Mouse (Mus musculus) stomach, embryonic 14.5 days (tissue): Measurements from ENCODE around the gene Bcl7b. TPM values are rescaled to one million over a fixed set of nuclear protein-coding genes. Genes with fewer than 3 reads are reported as not detected.

Source experiments
- ATAC-seq: fragments of 200-750 bp; cut with Nextera tagmentation; 2 replicates; pipeline ENCODE4 v1.8.0; 2017; ENCODE audit warnings: low read depth, moderate TSS enrichment; ENCODE audit not compliant: insufficient number of reproducible peaks, insufficient read depth, low FRiP score
- H3K27ac ChIP-seq: fragments of 300-500 bp; sonication (generic); 2 replicates; pipeline ENCODE4 v1.5.1; 2014; ENCODE audit warnings: mild to moderate bottlenecking, low read length, moderate library complexity, mixed read lengths
- H3K27me3 ChIP-seq: fragments of 300-500 bp; sonication (generic); 2 replicates; pipeline ENCODE4 v1.6.1; 2014; ENCODE audit warnings: low read length, control low read depth, mixed read lengths; ENCODE audit not compliant: control insufficient read depth, insufficient read depth
- H3K36me3 ChIP-seq: fragments of 300-500 bp; sonication (generic); 2 replicates; pipeline ENCODE4 v1.6.1; 2014; ENCODE audit warnings: mild to moderate bottlenecking, control low read depth, low read length, moderate library complexity, mixed read lengths; ENCODE audit not compliant: control insufficient read depth, insufficient read depth
- H3K4me1 ChIP-seq: fragments of 300-500 bp; sonication (generic); 2 replicates; pipeline ENCODE4 v1.6.1; 2014; ENCODE audit warnings: low read length, control low read depth, mixed read lengths; ENCODE audit not compliant: control insufficient read depth, insufficient read depth
- H3K4me2 ChIP-seq: fragments of 300-500 bp; sonication (generic); replicated peaks from 2 replicates; pipeline ENCODE4 v1.6.1; 2014; ENCODE audit warnings: low read depth, low read length, control low read depth
- H3K4me3 ChIP-seq: fragments of 300-500 bp; sonication (generic); 2 replicates; pipeline ENCODE4 v1.5.1; 2014; ENCODE audit warnings: low read depth, low read length, control low read depth
- H3K9ac ChIP-seq: fragments of 300-500 bp; sonication (generic); replicated peaks from 2 replicates; pipeline ENCODE4 v1.6.1; 2014; ENCODE audit warnings: low read depth, mild to moderate bottlenecking, control low read depth, low read length, moderate library complexity, mixed read lengths
- H3K9me3 ChIP-seq: fragments of 300-500 bp; sonication (generic); 2 replicates; pipeline ENCODE4 v1.6.1; 2016; ENCODE audit warnings: low read depth, low read length, control low read depth; ENCODE audit not compliant: control insufficient read depth
- WGBS: fragments of 180-500 bp; shearing (Covaris S2); extraction: QIAGEN DNeasy Blood & Tissue Kit; methylation state at CpG from one replicate; pipeline ENCODE4 v1.1.7; 2014; 5-methylcytosine and 5-hydroxymethylcytosine counted together
- polyA plus RNA-seq: library from polyadenylated mRNA; unstranded; fragments of >200 nt; fragmentation: Nextera tagmentation; extraction: Ambion mirVana; gene quantifications from 2 replicates; pipeline ENCODE4 v1.2.1, GENCODE M21; 2014

Bcl7b gene
- polyA plus RNA-seq, 1 experiment from 2014 or later, result 48.9 TPM

DNA sequence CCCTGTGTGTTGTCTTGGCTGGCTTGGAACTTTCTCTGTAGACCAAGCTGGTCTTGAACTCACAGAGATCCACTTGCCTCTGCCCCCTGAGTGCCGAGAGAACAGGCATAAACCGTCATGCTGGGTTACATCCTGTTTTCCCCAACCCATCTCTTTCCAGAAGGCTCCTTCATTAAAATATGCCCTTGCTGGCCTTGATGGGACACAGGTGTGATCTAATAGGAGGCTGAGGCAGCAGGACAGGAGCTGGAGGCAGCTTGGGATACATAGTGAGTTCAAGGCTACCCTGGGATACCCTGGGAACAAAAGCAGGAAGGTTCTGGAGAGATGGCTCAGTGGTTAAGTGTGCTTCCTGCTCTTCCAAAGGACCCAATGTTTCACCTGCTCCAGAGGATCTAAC, 28.2 kb upstream of the Bcl7b start:
- WGBS, result 72% methylated on average over 2 of the region's 2 CpGs
- no peaks in the 10 kb centered on the region for H3K9me3 ChIP-seq
- no peak for ATAC-seq
- no peak overlapping the region for H3K4me2 ChIP-seq
- H3K27me3 ChIP-seq, result no peaks in the 10 kb centered on the region
- no peaks in the 10 kb centered on the region for H3K4me1 ChIP-seq
- H3K4me3 ChIP-seq, result no peak overlapping the region
- no peak overlapping the region for H3K9ac ChIP-seq
- H3K27ac ChIP-seq, result no peak overlapping the region
- H3K36me3 ChIP-seq, result no peaks in the 10 kb centered on the region

DNA sequence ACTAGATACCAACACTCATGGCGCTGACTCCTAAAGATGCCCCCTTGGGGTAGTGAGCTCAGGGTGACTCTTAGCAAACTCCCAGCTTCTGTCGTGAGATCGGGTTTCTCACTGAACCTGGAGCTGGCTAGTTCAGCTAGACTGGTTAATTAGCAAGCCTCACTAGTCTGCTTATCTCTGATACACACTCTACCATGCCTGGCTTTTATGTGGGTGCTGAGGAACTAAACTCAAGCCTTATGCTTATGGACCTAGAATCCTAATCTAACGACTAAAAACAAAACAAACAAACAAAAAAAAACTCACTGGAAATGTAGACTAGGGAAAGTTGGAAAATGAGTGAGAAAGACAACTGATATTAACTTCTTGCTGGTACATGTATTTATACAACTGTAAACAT, 23.6 kb upstream of the Bcl7b start:
- Histone ChIP-seq H3K36me3 (no peaks in the 10 kb centered on the region), H3K27ac (no peak overlapping the region), H3K27me3 (no peaks in the 10 kb centered on the region), H3K4me1 (no peaks in the 10 kb centered on the region), H3K9me3 (no peaks in the 10 kb centered on the region), H3K9ac (no peak overlapping the region), H3K4me2 (no peak overlapping the region), H3K4me3 (no peak overlapping the region)
- 46% methylated on average over 4 of the region's 4 CpGs for WGBS
- no peak for ATAC-seq

DNA sequence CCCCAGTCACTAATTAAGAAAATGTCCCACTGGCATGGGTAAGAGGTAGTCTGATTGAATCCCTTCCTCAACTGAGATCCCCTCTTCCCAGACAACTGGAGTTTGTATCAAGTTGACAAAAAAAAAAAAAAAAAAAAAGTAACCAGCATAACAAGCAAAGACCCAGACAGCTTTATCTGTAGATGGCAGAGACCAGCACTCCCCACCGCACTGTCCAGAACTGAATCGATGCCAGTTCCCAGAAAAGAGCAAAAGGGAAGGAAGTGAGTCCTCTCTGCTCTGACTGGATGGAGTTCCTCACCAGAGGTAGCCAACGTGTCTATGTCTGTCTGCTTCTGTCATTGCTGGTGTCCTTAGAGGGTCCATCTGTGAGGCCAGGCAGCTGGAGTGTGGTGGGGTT, 22.6 kb upstream of the Bcl7b start:
- H3K4me2 ChIP-seq, result no peak overlapping the region
- no peaks in the 10 kb centered on the region for H3K36me3 ChIP-seq
- WGBS, result 77% methylated on average over 3 of the region's 3 CpGs
- no peak for ATAC-seq
- peaks cover 2% of the 10 kb centered on the region; the same call in 1 of the 2 replicates for H3K4me1 ChIP-seq
- H3K27ac ChIP-seq, result no peak overlapping the region
- H3K9me3 ChIP-seq, result no peaks in the 10 kb centered on the region
- H3K27me3 ChIP-seq, result no peaks in the 10 kb centered on the region
- no peak overlapping the region for H3K4me3 ChIP-seq
- no peak overlapping the region for H3K9ac ChIP-seq

DNA sequence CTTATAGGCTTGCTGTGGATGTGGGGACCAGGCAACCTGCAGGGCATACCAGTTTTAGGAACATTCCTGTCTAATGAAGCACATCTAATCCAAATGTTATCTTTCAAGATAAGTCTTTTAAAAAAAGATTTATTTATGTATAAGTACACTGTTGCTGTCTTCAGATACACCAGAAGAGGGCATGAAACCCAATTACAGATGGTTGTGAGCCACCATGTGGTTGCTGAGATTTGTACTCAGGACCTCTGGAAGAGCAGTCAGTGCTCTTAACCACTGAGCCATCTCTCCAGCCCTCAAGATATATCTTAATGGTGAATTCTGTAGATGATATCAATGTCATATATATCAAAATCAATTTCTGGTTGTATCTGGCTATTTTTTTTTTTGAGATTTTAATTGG, 22.1 kb upstream of the Bcl7b start:
- H3K27me3 ChIP-seq, result no peaks in the 10 kb centered on the region
- peaks cover 2% of the 10 kb centered on the region; the same call in 1 of the 2 replicates for H3K4me1 ChIP-seq
- no peak overlapping the region for H3K4me2 ChIP-seq
- no peak overlapping the region for H3K9ac ChIP-seq
- no peak overlapping the region for H3K27ac ChIP-seq
- no peaks in the 10 kb centered on the region for H3K9me3 ChIP-seq
- no peak overlapping the region for H3K4me3 ChIP-seq
- no peaks in the 10 kb centered on the region for H3K36me3 ChIP-seq
- ATAC-seq, result no peak

DNA sequence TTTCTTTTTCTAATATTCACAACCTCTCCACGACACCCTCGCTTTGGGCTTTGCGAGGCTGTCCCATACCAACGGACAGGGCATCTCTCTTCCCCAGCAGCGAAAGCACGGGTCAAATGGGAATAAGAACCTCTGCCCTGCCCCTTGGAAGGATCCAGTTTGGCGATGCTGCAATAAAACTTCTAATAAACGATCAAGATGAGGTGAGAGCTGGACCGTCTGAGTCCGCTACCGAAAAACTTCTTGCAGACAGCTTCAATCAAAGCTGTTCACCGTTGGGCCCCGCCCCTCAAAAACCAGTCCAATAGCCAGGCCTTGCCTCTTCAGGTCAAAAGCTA, 19.4 kb upstream of the Bcl7b start:
- Histone ChIP-seq H3K27ac (peak overlapping the region; percentile 92; the same call in 1 of the 2 replicates), H3K4me3 (peak overlapping the region; percentile 72), H3K27me3 (no peaks in the 10 kb centered on the region), H3K4me2 (peak overlapping the region; percentile 68), H3K4me1 (peaks cover 2% of the 10 kb centered on the region; the same call in 1 of the 2 replicates), H3K9ac (peak overlapping the region; percentile 30; the same call in 1 of the 2 replicates), H3K9me3 (no peaks in the 10 kb centered on the region), H3K36me3 (peaks cover 3% of the 10 kb centered on the region; the same call in 1 of the 2 replicates)
- no peak for ATAC-seq
- under 1% methylated on average over 13 of the region's 13 CpGs for WGBS

DNA sequence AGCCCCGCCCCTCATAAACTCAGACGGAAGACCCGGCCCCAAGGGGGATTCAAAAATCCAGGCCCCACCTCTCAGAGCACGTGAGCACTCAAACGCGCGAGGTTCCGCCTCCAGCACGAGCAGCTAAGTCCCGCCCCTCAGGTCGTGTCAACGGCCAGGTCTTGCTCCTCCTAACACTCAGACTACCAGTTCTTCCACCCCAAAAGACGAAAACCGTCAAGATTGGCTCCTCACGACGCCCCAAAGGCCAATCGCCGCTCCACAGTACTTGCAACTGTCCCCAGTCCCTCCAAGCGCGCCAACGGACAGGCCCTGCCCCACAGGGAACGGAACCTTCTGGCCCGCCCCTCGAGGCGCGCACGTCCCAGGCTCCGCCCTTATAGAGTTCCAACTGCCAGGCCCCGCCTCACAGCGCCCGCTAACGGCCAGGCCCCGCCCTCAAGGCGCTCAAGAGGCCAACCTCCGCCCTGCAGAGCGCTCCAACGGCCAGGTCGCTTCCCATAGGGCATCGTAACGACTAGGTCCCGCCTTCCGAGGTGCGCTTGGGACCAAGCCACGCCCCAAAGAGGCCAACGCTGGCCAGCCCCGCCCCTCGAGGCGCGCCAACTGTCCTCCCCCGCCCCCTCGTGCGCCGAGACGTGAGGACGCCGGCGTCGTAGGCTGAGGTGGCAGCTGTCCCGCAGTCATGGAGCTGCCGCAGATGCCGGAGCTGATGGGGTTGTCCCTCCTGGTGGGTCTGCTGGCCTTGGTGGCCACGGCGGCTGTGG, 18.8 kb upstream of the Bcl7b start, which contains the start of gene Tbl2:
Gene Tbl2 (plus strand): TSS at position 605 of the 767 bp plus-strand sequence.
- under 1% methylated on average over 62 of the region's 63 CpGs for WGBS
- Histone ChIP-seq H3K9ac (peak within 1 kb of the TSS; percentile 54), H3K9me3 (no peaks in the 10 kb centered on the region), H3K4me1 (peaks cover 2% of the 10 kb centered on the region; the same call in 1 of the 2 replicates), H3K27me3 (no peaks in the 10 kb centered on the region), H3K27ac (peak within 1 kb of the TSS; percentile 92), H3K4me2 (peak within 1 kb of the TSS; percentile 68), H3K4me3 (peak within 1 kb of the TSS; percentile 72), H3K36me3 (peaks cover 8% of the 10 kb centered on the region; the same call in 1 of the 2 replicates)
- peak; percentile 99 for ATAC-seq

DNA sequence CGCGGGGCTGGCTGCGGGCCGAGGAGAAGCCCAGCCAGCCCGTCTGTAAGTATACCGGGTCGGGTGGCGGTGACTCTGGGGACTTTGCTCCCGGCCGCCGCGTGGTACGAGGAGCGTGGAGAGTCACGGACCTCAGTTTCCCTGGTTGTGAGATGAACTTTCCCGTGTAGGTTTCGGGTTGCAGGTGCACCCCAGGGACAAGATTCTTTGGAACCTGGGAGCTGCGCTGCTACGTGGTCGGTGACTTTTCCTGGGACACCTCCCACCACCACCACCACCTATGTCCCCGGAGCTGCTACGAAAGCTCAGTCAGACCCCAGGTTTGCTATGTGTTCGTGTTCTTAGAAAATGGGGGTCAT, 18.3 kb upstream of the Bcl7b start:
- Histone ChIP-seq H3K9me3 (no peaks in the 10 kb centered on the region), H3K4me1 (peaks cover 2% of the 10 kb centered on the region; the same call in 1 of the 2 replicates), H3K27ac (no peak overlapping the region; the same call in 1 of the 2 replicates), H3K4me2 (peak overlapping the region; percentile 61), H3K27me3 (no peaks in the 10 kb centered on the region), H3K9ac (peak overlapping the region; percentile 54), H3K4me3 (peak overlapping the region; percentile 72), H3K36me3 (peaks cover 12% of the 10 kb centered on the region; the same call in 1 of the 2 replicates)
- no peak for ATAC-seq
- WGBS, result under 1% methylated on average over 23 of the region's 23 CpGs

DNA sequence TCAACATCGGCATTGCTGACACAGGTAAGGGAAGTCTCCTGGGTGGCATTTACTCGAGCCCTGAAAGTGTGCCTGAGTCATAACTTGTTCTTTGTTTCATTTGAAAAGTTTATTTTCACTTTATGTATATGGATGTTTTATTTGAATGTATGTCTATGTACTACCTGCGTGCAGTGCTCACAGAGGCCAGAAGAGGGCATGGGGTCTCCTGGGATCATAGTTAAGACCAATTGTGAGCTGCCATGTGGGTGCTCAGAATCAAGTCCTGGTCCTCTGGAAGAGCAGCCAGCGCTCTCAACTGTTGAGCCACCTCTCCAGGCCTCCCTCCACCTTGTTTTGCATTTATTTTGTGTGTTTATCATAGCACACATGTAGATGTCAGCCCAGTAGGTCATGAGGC, 11.6 kb upstream of the Bcl7b start:
- 92% methylated on average over 4 of the region's 4 CpGs for WGBS
- ATAC-seq, result no peak

More for the DNA sequence above, 11.6 kb upstream of the Bcl7b start:
- H3K4me3 ChIP-seq, result no peak overlapping the region
- H3K4me1 ChIP-seq, result no peaks in the 10 kb centered on the region
- H3K27ac ChIP-seq, result no peak overlapping the region
- peaks cover 67% of the 10 kb centered on the region for H3K36me3 ChIP-seq
- no peaks in the 10 kb centered on the region for H3K27me3 ChIP-seq
- H3K9me3 ChIP-seq, result no peaks in the 10 kb centered on the region
- no peak overlapping the region for H3K4me2 ChIP-seq
- no peak overlapping the region for H3K9ac ChIP-seq
